Mouse (Mus musculus) forebrain, embryonic 15.5 days (tissue): Measurements from ENCODE around the gene Lasp1. TPM values are rescaled to one million over a fixed set of nuclear protein-coding genes. Genes with fewer than 3 reads are reported as not detected.
A peak's percentile ranks its signal among the peaks of the same experiment; 100 is the strongest.

Experiments
- ATAC-seq: fragments of 200-750 bp; cut with Nextera tagmentation; replicated peaks from 2 replicates; pipeline ENCODE4 v1.8.0; 2017; ENCODE audit warnings: mild to moderate bottlenecking, moderate TSS enrichment, moderate library complexity
- H3K27ac ChIP-seq: fragments of 300-500 bp; sonication (generic); replicated peaks from 2 replicates; pipeline ENCODE4 v1.5.1; 2015; ENCODE audit warnings: mild to moderate bottlenecking, inconsistent platforms
- H3K27me3 ChIP-seq: fragments of 300-500 bp; sonication (generic); 2 replicates; pipeline ENCODE4 v1.6.1; 2015; ENCODE audit warnings: inconsistent platforms
- H3K36me3 ChIP-seq: fragments of 300-500 bp; sonication (generic); 2 replicates; pipeline ENCODE4 v1.6.1; 2015; ENCODE audit warnings: mild to moderate bottlenecking, inconsistent platforms
- H3K4me1 ChIP-seq: fragments of 300-500 bp; sonication (generic); 2 replicates; pipeline ENCODE4 v1.6.1; 2015; ENCODE audit warnings: inconsistent platforms
- H3K4me2 ChIP-seq: fragments of 300-500 bp; sonication (generic); replicated peaks from 2 replicates; pipeline ENCODE4 v1.6.1; 2015; ENCODE audit warnings: mild to moderate bottlenecking, inconsistent platforms
- H3K4me3 ChIP-seq: fragments of 300-500 bp; sonication (generic); 2 replicates; pipeline ENCODE4 v1.5.1; 2015; ENCODE audit warnings: mild to moderate bottlenecking, inconsistent platforms
- H3K9ac ChIP-seq: fragments of 300-500 bp; sonication (generic); replicated peaks from 2 replicates; pipeline ENCODE4 v1.6.1; 2015; ENCODE audit warnings: mild to moderate bottlenecking, inconsistent platforms
- H3K9me3 ChIP-seq: fragments of 300-500 bp; sonication (generic); 2 replicates; pipeline ENCODE4 v1.6.1; 2016; ENCODE audit warnings: inconsistent platforms
- WGBS: fragments of 180-500 bp; shearing (Covaris S2); methylation state at CpG from one replicate; pipeline ENCODE4 v1.1.7; 2015; ENCODE audit warnings: mixed read lengths; 5-methylcytosine and 5-hydroxymethylcytosine counted together
- polyA plus RNA-seq: library from polyadenylated mRNA; unstranded; fragments of >200 nt; fragmentation: Nextera tagmentation; extraction: Ambion mirVana; gene quantifications from 2 replicates; pipeline ENCODE4 v1.2.1, GENCODE M21; 2015

The Lasp1 gene
- polyA plus RNA-seq = 129 and 132 TPM in 2 replicates

DNA sequence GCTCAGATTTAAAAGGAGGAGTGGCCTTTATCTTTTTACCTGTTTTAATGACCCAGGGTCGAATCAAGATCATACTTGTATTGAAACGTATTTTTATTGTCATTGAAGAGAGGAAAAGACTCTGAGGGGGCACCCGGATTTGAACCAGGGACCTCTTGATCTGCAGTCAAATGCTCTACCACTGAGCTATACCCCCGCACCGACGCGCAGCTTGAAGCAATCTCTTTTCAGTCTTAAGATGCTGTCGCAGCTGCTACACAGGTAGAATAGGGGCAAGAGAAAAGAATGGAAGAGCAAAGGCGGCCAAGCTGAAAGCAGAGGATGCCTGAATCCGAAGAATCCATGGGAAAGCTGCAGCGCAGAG lies at the start of gene Lasp1:
TSS of gene Lasp1 (plus strand) at position 219 of the 364 bp plus-strand sequence.
- Histone ChIP-seq H3K9ac (peak within 1 kb of the TSS; percentile 97), H3K27me3 (no peaks in the 10 kb centered on the region), H3K4me1 (peaks cover 31% of the 10 kb centered on the region), H3K36me3 (no peaks in the 10 kb centered on the region), H3K4me2 (peak within 1 kb of the TSS; percentile 58), H3K4me3 (peak within 1 kb of the TSS; percentile 98), H3K9me3 (no peaks in the 10 kb centered on the region), H3K27ac (peak within 1 kb of the TSS; percentile 96)
- peak; percentile 63 for ATAC-seq
- 1% methylated on average over 11 of the region's 11 CpGs for WGBS

DNA sequence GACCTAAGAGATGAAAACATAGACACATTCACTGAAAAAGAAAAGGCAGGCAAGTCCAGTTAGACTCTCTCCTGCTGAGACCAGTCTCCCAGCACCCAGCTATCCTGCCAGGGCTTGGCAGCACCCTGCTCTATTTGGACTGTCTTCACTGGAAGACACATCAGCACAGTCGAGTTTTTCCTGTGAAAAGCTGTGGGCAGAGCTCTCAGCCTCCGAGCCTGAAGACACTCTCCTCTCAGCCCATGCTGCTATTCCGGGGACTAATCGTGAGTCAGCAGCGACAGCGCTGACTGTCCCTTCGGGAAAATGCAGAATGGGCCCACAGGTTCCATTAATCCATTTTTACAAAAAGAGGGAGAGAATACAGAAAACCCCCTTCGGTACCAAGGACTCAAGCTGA lies 45.5 kb upstream of the Lasp1 start:
- H3K4me3 ChIP-seq = no peak overlapping the region
- no peak overlapping the region for H3K4me2 ChIP-seq
- H3K27ac ChIP-seq = no peak overlapping the region
- no peaks in the 10 kb centered on the region for H3K4me1 ChIP-seq
- H3K27me3 ChIP-seq = no peaks in the 10 kb centered on the region
- H3K9ac ChIP-seq = no peak overlapping the region
- peaks cover 84% of the 10 kb centered on the region for H3K36me3 ChIP-seq
- H3K9me3 ChIP-seq = no peaks in the 10 kb centered on the region
- WGBS = 94% methylated on average over 8 of the region's 8 CpGs
- no peak for ATAC-seq

GRCm38 (mm10) chr11:97758125-97758524 lies 40.7 kb upstream of the Lasp1 start:
- Histone ChIP-seq H3K4me2 (no peak overlapping the region), H3K36me3 (peaks cover 67% of the 10 kb centered on the region), H3K4me1 (no peaks in the 10 kb centered on the region), H3K4me3 (no peak overlapping the region), H3K9ac (no peak overlapping the region), H3K9me3 (no peaks in the 10 kb centered on the region), H3K27ac (no peak overlapping the region), H3K27me3 (no peaks in the 10 kb centered on the region)
- no peak for ATAC-seq
- WGBS = 95% methylated on average over 1 of the region's 1 CpGs

- H3K4me2 ChIP-seq = no peak overlapping the region
- ATAC-seq = no peak
- H3K27ac ChIP-seq = no peak overlapping the region
- WGBS = 88% methylated on average over 6 of the region's 6 CpGs
- no peaks in the 10 kb centered on the region for H3K27me3 ChIP-seq
- no peaks in the 10 kb centered on the region for H3K9me3 ChIP-seq
- no peak overlapping the region for H3K9ac ChIP-seq
- H3K4me3 ChIP-seq = no peak overlapping the region
- H3K4me1 ChIP-seq = 0 out of 2 replicates have a peak, but pooled peaks cover under 1% of the 10 kb centered on the region
- H3K36me3 ChIP-seq = peaks cover 63% of the 10 kb centered on the region
These were observed 39.9 kb upstream of the Lasp1 start for GRCm38 (mm10) chr11:97758942-97759341.

DNA sequence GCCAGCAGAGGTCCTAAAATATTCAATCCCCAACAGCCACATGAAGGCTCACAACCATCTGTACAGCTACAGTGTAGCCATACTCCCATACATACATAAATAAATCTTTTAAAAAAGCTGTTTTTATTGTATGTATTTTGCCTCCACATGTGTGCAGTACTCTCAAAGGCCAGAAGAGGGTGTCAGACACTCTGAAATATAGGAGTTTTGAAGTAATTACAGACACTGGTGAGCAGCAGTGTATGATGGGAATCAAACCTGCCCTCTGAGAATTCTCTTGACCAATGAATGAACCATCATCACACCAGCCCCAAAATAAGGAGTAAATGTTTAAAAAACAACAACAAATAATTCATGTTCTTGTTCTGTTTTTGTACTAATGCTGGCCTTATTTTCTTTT lies 37.2 kb upstream of the Lasp1 start:
- H3K4me3 ChIP-seq = no peak overlapping the region
- H3K27ac ChIP-seq = no peak overlapping the region
- H3K27me3 ChIP-seq = no peaks in the 10 kb centered on the region
- ATAC-seq = no peak
- no peak overlapping the region for H3K4me2 ChIP-seq
- no peaks in the 10 kb centered on the region for H3K9me3 ChIP-seq
- H3K4me1 ChIP-seq = peaks cover 21% of the 10 kb centered on the region
- H3K9ac ChIP-seq = no peak overlapping the region
- peaks cover 44% of the 10 kb centered on the region for H3K36me3 ChIP-seq

GRCm38 (mm10) chr11:97766154-97766881 lies 32.5 kb upstream of the Lasp1 start, which contains the start of gene Cwc25:
Cwc25 (minus strand) TSS chr11:97766556.
- ATAC-seq = peak; percentile 97
- Histone ChIP-seq H3K4me3 (peak within 1 kb of the TSS; percentile 77), H3K9ac (peak within 1 kb of the TSS; percentile 93), H3K36me3 (peaks cover 22% of the 10 kb centered on the region), H3K9me3 (no peaks in the 10 kb centered on the region), H3K27ac (peak within 1 kb of the TSS; percentile 91), H3K4me1 (peaks cover 26% of the 10 kb centered on the region), H3K27me3 (no peaks in the 10 kb centered on the region), H3K4me2 (peak within 1 kb of the TSS; percentile 84)
- WGBS = 1% methylated on average over 38 of the region's 38 CpGs

DNA sequence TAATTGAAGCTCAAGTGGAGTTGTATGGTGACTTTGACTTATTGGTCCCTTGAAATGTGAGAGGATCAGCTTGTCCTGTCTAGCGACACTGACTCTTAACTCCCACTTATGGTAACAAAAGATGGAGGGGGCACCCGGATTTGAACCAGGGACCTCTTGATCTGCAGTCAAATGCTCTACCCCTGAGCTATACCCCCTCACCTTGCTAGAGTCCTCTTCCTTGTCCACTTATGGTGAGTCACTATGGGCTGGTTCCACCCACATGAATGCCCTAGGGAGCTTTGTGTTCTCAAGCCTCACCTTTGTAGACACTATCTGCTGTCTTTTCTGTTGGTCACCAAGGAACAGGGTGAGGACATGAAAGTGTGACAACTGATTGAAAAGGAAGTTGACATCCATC lies 29.1 kb upstream of the Lasp1 start:
- Histone ChIP-seq H3K36me3 (no peaks in the 10 kb centered on the region), H3K4me2 (no peak overlapping the region), H3K9me3 (no peaks in the 10 kb centered on the region), H3K4me3 (no peak overlapping the region), H3K27me3 (no peaks in the 10 kb centered on the region), H3K27ac (no peak overlapping the region), H3K9ac (no peak overlapping the region), H3K4me1 (peaks cover 18% of the 10 kb centered on the region)
- WGBS = 36% methylated on average over 2 of the region's 2 CpGs
- ATAC-seq = no peak

DNA sequence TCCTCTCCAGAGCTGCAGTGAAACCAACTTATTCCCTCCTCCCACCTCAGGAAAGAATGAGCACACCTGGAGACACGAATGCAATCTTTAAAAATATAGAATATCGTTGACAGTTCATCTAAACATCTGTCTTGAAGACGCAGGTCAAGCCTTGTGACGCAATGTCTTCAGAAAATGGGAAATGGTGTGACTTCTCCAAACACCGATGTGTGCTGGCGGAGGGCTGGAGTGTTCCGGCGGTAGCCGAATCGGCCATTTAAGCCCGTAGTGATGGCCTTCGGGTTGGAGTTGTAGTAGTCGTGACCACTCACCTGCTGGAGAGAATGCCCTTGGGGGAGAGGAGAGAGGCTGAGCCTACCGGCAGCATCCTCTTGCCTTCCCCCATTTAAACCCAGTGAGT lies 27.4 kb upstream of the Lasp1 start:
- WGBS = 82% methylated on average over 14 of the region's 14 CpGs
- Histone ChIP-seq H3K27ac (no peak overlapping the region), H3K4me1 (peaks cover 5% of the 10 kb centered on the region), H3K27me3 (no peaks in the 10 kb centered on the region), H3K9ac (no peak overlapping the region), H3K9me3 (no peaks in the 10 kb centered on the region), H3K4me2 (no peak overlapping the region), H3K4me3 (no peak overlapping the region), H3K36me3 (peaks cover 11% of the 10 kb centered on the region)
- ATAC-seq = no peak

DNA sequence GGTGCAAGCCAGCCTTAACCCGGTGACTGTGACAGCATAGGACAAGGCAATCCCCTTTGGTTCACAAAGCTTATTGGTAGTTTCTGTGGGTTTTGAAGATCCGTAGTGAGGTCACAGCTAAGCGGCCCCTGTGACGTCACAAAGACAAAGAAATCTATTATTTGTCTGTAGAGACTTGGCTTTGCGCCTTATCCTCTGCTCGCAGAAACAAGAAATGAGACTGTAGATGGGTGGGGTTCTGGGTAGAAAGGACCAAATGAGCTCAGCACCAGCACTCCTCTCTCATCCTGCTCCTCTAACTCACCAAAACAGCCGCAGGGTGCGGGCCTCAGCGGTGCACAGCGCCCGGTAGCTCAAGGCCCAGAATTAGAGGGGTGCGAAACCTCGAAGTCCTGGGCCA lies 23.6 kb upstream of the Lasp1 start:
- Histone ChIP-seq H3K36me3 (peaks cover 46% of the 10 kb centered on the region), H3K9me3 (no peaks in the 10 kb centered on the region), H3K27ac (no peak overlapping the region), H3K4me3 (no peak overlapping the region), H3K9ac (no peak overlapping the region), H3K4me1 (peaks cover 11% of the 10 kb centered on the region), H3K27me3 (no peaks in the 10 kb centered on the region), H3K4me2 (no peak overlapping the region)
- 75% methylated on average over 13 of the region's 13 CpGs for WGBS
- ATAC-seq = no peak

- Histone ChIP-seq H3K36me3 (peaks cover 52% of the 10 kb centered on the region), H3K4me2 (no peak within 1 kb of the TSS)
- 42% methylated on average over 17 of the region's 17 CpGs for WGBS
These were observed 22.8 kb upstream of the Lasp1 start, which contains the start of gene 1700001P01Rik for GRCm38 (mm10) chr11:97775808-97776496. 1700001P01Rik (minus strand) TSS chr11:97775918.

DNA sequence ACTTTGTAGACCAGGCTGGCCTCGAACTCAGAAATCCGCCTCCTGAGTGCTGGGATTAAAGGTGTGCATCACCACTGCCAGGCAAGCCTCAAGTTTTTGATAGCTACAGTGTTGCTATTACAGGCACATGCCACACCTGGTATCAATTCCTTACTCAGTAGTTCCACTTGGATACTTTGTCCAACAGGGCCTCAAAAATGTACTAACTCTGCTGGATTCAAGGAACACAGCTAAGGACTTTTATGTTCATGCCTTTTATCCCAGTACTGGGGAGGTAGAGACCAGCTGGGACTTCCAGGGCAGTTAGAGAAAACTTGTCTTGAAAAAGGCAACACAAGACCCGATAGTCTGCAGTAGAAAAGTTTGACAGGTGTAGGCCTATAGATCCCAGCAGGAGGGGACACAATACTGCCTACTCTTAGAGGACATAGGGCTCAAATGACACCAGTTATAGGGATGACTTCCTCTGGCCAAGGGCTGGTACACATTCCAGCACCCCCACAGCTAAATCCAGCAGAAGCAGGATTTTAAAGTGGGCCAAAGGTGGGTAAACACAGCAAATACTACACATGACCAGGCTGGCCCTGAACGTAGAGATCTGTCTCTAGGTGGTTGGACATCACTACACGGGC lies 22.2 kb upstream of the Lasp1 start:
- Histone ChIP-seq H3K36me3 (peaks cover 52% of the 10 kb centered on the region), H3K27me3 (no peaks in the 10 kb centered on the region), H3K9ac (no peak overlapping the region), H3K4me2 (no peak overlapping the region), H3K4me1 (peaks cover 23% of the 10 kb centered on the region), H3K4me3 (no peak overlapping the region), H3K27ac (no peak overlapping the region), H3K9me3 (no peaks in the 10 kb centered on the region)
- ATAC-seq = no peak
- 60% methylated on average over 5 of the region's 5 CpGs for WGBS

More at GRCm38 (mm10) chr11:97775808-97776496, 22.8 kb upstream of the Lasp1 start, which contains the start of gene 1700001P01Rik:
- H3K9me3 ChIP-seq = no peaks in the 10 kb centered on the region
- no peaks in the 10 kb centered on the region for H3K27me3 ChIP-seq
- no peak within 1 kb of the TSS for H3K27ac ChIP-seq
- H3K4me1 ChIP-seq = peaks cover 19% of the 10 kb centered on the region
- no peak within 1 kb of the TSS for H3K9ac ChIP-seq
- H3K4me3 ChIP-seq = no peak within 1 kb of the TSS
- no peak for ATAC-seq

DNA sequence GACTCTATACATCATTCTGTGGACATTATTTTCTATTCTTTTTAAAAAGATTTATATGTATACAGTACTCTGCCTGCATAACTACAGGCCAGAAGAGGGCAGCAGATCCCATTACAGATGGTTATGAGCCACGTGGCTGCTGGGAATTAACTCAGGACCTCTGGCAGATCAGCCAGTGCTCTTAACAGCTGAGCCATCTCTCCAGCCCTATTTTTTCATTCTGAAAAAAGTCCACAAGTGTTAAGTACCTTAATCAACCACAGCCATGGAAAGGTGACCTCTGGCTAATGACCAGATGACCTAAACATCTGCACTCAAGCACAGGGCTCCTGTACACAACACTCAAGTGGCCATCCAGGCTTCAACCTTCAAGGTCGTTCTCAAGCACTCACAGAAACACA lies 21.7 kb upstream of the Lasp1 start:
- H3K4me3 ChIP-seq = no peak overlapping the region
- no peaks in the 10 kb centered on the region for H3K27me3 ChIP-seq
- ATAC-seq = no peak
- WGBS = 50% methylated on average over 2 of the region's 2 CpGs
- no peak overlapping the region for H3K4me2 ChIP-seq
- H3K36me3 ChIP-seq = peaks cover 52% of the 10 kb centered on the region
- no peak overlapping the region for H3K9ac ChIP-seq
- no peak overlapping the region for H3K27ac ChIP-seq
- H3K9me3 ChIP-seq = no peaks in the 10 kb centered on the region
- H3K4me1 ChIP-seq = peaks cover 23% of the 10 kb centered on the region
